Mouse (Mus musculus) cerebellum, adult (tissue): ENCODE measurements around the gene Cyb561d2.

Experiments used
- ATAC-seq: cut with Nextera tagmentation; 2 replicates; pipeline ENCODE4 v1.9.2; 2017; ENCODE audit warnings: mild to moderate bottlenecking, moderate library complexity, mixed read lengths; ENCODE audit not compliant: insufficient number of reproducible peaks, low FRiP score, low TSS enrichment

Cyb561d2 gene

DNA sequence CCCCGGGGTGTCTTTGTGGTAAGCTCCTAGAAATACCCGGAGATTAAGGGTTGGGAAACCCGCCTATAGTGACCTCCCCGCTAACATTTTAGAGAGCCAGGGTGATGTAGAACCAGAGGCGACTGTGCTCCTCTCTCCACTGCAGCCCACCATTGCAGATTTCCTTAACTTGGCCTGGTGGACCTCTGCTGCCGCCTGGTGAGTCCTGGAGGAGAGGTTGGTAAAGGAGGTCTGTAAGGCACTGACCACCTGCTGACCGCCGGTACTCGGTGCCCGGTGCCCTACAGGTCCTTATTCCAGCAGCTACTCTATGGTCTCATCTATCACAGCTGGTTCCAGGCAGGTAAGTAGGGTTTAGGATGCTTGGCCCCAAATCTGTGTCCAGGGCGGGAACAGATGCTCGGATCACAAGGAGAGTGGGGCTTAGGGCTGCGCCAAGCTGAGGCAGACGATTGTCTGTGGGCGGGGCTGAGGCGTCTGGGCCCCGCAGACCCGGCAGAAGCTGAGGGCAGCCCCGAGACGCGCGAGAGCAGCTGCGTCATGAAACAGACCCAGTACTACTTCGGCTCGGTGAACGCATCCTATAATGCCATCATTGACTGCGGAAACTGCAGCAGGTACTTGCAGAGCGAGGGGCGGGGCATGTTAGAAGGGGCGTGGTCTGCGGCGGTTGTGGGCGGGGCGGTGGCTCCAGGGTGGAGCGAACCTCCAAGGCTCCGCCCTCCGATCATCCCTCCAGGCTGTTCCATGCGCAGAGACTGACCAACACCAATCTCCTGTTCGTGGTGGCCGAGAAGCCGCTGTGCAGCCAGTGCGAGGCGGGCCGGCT lies 15.6 kb downstream of the Cyb561d2 start:
- no peak for ATAC-seq

DNA sequence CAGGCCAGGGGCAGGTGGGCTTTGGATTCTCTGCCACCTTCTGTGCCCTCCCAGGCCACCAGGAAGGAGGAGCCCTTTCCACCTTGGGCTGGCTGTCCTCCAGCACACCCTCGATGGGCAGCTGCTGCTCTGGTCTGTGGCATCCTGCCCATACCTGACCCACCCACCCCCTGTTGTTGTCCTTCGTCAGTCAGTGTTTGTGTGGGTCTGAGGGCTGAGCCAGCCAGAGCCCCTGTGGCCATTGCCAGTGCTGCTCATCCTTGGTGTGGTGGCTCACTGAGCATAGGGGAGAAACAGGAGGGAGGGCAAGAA lies 19.6 kb downstream of the Cyb561d2 start:
- no peak for ATAC-seq

DNA sequence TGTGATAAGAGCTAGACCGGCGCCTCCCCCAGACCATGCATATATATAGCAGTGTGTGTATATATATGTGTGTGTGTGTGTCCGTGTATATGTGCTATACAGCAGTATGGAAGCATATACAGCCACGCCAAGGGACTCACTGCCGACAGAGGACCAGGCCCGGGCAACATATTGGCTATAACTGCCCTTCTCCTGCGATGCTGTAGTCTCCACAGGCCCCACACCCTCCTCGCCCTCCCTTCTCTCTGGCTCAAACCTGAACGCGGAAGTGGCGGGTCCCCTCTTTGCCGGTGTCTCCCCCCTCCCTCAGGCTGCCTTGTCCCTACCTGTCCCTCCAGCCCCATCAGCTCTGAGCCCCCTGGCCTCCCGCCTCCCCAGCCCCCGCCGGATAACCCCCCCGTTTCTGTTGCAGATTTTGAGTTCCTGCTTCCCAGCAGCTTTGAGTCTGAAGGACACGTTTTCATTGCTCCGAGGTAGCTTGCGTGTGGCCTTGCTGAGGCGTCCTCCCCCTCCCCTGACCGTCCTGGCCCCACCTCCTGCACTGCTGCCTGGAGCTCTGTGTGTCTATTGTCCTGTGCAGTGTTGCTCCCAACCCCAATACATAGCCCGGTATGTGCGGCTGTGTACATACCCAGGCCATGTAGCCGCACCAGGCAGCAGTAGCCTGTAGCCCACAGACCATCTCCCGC lies 20.1 kb downstream of the Cyb561d2 start:
- no peak for ATAC-seq

DNA sequence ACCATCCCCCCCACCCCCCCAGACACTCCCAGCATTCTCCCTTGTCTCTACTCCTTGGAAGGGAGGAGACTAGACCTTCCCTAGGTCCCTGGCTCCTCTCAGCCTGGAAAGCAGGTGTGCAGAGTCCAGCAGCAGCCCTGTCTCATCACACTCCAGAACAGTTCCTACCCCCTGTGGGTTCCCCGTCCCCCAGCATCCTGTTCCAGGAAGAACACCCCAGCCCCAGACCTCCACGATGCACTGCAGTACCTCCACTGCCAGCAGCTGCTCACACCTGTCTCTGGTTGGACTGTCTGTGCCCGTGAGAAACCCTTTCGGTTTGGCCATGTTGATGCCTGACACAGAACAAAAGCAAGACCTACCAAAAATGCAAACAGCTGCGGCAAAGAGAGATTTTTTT lies 20.8 kb downstream of the Cyb561d2 start:
- ATAC-seq: no peak

DNA sequence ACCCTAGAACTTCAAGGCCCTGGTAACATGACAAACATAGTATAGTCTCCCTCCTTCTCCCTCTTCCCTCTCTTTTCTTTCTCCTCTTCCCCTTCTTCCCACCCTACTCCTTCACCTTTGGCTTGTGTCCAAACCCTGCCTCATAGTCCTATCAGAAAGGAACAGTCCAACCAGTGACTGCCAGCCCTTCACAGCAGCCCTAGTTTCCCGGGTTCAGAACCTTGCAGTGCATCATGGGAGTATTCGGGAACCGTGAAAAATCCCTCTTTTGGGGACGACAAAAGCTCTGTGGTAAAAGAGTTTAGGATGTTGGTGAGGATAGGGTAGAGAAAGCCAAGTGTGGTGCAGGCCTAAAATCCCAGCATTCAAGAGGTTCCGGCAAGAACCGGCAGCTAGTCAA lies 21.7 kb downstream of the Cyb561d2 start:
- ATAC-seq: no peak

DNA sequence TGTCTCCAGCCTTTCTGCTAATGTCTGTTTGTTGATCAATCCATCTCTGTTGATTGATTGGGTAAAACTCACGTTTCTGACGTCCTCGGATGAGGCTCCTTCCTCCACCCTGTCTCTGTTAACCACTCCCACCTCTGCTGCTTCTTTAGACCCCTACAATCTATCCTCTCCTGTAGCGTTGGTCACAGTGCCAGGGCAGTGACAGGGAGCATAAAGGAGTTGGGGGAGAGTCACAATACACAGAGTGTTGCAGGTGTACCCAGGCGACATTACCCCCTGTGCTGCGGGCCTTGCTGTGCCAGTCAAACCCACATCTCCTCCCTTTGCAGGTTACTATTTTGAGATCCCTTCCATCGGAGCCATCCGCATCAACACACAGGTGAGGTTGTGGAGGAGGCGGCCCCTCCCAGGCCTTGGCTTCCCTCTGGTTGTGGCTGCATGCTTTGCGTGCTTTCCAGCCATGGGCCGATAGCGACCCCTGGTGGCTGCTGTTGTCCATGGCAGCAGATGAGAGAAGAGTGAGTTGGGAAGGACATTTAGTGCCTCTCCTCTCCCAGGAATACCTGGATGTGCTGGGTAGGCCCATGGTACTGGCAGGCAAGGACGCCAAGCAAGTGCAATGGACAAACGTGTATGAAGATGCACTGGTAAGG lies 27.6 kb downstream of the Cyb561d2 start:
- peak; percentile 71 for ATAC-seq

DNA sequence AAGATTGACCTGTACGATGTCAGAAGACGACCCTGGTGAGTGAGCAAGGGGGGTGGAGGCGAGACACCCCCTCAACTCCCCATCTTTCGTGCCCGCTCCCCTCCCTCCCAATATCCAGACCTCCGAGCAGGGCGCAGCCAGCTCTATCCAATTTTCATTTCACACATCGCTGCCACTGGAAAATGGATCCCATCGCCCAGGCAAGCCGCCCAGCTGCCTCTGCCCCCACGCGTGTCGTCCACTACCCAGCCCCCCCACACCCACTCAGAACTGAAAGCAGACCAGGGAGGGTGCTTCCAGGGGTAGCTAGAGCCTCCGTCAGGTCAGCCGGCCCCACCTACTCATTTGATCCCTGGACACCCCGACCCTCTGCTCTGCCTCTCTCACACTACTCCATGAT lies 29.7 kb downstream of the Cyb561d2 start:
- no peak for ATAC-seq

DNA sequence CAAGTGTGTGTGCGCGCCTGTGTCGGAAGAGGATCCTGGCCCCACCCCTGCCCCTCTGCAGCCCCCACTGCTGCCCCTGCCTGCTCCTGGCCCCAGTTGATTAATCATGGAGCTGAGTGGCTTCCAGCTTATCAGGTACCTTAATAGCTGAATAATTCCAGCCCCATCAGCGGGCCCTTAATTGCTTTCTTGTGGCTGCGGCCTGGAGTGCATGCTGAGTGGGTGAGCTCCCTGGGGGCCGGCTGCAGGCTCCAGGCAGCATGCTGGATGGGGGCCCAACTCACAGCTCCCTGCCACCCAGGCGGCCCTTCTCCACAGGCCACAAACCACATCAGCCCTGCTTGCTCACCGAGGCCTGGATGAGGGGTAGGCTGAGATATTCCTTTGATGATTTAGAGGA lies 30.6 kb downstream of the Cyb561d2 start:
- ATAC-seq: no peak

DNA sequence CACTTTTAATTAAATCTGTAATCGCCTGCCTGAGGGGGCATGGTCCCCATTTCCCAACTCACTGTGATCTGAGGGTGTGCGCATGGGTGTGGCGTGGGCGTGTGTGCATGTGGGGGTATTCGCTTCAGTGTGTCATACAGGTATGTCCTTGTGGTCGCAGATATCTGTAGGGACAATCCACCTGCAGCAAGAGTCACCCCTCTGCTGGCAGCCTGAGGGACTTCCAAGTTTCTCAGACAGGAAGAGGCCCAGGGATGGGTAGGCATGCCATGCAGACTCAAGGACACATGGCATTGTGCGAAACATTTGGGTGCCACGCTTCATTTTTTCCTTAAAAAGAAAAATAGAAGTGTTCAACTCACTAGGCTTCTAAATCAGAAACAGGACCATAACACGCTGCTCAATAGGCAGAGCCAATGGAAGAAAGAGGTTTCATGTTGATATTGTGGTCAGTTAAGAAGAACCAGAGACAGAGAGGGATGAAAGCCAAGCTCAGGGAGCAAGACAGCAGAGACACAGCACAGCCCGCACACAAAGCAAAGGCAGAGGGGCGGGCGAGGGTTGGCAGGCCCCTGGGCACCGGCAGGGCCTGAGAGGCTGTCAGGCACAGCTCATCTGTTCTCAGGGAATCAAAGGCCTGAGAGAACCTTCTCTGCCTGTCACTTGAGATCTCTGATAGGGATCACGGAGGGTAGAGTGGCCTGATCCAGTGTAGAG lies 31.5 kb downstream of the Cyb561d2 start:
- no peak for ATAC-seq

DNA sequence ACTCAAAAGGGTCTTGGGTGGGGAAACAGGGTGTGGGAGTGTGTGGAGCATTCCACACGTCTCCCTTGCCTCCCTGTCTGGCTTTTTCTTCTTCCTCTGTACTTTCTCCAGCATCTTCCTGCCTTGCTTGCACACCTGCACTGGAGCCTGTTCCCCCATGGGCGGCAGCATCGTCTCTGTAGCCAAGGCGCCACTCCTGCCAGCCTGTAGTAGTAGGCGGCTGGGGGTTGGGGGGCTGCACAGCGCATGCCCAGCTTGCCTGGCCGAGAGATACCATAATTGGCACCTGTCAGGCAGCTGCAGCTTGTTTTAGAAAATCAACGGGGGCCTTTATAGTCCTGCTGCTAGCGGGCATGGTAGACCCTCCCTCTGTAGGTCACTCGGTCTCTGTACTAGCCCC lies 33.7 kb downstream of the Cyb561d2 start:
- ATAC-seq: no peak

DNA sequence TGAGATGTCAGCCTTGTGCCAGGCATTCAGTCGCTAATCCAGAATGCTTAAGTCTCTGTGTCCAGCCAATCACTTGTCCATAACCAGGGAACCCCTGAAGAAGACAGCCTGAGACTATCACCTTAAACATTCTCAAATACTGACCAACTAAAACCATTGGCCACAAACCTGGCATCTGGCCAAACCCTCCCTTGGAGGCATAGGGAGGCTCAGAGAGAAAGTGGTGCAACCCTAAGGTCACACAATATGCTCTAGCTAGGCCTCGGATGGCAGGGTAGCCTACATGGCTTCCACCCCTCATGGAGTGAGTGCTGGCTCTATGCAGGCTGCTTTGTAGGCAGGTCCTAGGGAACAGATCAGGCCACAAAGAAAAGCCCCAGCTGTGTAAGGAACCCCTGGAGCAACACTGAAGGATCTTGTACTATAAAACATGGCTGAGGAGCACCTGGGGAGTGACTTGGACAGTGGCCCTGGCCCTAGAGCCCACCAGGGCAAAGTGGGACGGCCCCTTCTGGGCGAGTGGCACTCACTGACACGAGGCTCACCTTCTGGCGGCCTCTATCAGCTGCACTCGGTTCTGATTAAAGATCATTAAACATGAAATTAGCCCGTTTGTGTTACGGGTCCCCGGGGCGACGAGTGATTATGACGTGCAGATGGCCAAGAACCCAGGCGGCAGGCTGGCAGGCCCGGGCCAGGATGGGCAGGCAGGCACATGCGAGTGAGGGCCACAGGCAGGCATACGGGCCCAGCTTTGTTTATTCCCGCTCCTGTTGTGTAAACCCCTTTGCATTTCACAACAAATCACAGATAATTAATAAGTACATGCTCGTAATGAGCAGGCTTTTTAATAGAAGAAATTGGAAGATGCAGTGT lies 37.1 kb downstream of the Cyb561d2 start:
- no peak for ATAC-seq

DNA sequence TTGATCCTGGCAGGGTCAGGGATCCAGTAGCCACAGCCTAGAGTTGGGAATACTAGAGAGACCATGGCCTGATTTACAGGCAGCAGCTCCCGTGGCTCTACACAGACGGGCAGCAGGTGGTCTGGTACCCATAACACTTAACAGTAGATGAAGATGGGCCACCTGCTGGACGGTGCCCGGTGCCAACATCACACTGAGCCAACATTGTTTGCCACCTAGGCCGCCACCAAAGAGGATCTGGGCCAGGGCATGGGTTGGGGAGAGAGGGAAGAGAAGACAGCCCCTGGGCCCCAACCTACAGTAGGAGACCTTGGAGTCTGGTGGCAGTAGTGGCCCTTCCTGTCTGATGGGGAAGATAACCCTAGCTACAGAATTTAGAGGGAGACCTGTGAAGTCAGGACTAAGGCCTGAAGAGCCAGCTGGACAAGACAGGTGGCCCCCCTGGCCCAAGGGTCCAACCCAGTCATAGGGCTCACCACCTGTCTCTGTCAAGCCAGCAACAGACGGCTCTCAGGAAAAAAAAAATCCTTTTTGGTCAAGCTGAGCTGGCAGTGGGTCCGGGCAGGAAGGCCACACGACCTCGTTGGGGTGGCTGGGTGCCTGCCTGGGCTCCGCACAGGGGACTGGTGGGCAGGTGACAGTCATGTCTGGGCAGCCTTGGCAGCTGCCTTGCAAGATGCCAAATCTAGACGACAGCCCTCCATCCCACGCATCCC lies 39.7 kb downstream of the Cyb561d2 start:
- peak; percentile 77 for ATAC-seq

DNA sequence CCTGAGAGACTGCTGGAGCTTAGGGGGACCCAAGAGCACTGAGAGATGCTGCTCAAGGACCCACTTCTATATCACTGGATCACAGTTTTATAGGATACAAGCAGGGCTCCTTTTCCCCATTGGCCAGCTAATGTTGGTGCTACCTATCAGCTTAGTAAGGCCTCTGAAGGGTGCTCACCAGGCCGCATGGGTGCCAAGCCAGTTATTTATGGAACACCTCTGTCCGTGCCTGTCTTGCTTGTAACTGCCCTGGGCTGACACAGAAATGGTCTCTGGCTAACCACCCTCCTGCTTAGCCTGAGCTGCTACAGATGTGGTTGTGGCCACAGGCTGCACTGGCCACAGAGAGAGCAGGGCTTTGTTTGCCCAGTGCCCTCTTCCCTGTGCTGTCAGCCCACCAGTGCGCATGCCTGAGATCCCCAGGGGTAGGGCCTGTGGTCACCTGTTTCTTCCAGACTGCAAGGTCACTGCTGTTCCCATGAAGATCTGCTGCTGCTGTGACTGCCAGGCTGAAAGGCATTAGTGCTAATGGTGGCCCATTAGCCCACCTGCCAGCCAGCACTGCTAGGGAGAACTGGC lies 41.2 kb downstream of the Cyb561d2 start:
- ATAC-seq: no peak

DNA sequence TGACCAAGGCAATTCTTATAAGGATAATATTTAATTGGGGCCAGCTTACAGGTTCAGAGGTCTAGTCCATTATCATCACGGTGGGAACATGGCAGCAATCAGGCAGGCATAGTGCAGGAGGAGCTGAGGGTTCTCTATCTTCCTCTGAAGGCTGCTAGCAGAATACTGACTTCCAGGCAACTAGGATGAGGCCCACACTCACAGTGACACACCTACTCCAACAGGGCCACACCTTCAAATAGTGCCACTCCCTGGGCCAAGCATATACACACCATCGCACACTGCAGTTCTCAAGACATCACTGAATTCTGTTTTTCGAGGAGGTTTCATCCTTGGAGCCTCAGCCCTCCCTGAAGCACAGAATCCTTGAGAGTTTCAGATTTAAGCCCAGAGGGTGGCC lies 45.6 kb downstream of the Cyb561d2 start:
- no peak for ATAC-seq

DNA sequence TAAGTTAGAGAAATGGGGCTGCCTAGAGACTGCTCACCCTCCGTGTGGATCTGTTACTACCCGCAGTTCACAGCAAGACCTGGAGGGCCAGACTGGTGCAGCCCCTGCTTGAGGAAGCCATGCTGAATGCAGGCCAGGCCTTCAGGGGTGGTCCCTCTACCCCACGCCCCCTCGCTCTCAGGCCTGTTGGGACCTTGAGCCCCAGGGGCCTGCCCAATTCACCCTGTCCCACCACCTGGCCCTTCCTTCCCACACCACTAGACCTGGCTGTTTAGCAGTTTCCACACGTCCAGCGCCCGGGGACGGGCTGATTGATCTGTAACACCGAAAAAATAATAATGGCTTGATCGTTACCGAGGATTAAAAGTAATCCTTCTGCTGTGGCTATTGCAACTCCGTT lies 47.8 kb downstream of the Cyb561d2 start:
- ATAC-seq: no peak

DNA sequence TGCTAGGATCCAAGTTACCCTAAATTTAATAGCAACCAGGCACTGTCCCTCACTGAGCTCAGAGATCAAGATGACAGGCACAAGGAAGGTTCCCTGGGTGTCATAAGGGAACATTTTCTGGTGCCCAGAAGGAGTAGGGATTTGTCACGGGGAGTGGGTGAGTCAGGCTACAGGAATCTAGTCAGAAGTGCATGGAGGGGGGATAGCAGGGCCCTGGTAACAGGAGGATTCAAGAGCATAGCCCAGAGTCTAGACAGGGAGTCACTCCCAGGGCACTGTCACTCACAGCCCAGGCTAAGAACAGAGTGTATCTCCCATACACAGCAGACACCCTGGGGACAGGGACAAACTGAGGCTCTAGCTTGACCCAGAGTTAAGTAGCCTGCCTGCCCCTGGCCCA lies 48.5 kb downstream of the Cyb561d2 start:
- no peak for ATAC-seq

DNA sequence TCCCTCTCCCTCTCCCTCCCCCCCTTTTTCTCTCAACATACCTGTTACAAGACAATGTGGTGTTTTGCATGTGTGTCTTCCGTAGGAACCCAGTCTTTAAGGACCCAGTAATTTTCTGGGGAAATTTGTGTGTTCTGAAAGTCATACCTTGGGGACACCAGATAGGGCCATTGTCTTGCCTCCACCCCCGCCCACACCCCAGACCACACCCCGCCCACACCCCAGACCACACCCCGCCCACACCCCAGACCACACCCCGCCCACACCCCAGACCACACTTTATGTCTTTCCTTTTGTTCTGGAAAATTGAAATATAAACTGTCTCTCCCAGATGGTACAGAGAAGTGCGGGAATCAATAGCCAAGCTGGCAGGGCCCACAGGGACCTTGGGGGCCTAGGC lies 51.4 kb downstream of the Cyb561d2 start:
- ATAC-seq: no peak

DNA sequence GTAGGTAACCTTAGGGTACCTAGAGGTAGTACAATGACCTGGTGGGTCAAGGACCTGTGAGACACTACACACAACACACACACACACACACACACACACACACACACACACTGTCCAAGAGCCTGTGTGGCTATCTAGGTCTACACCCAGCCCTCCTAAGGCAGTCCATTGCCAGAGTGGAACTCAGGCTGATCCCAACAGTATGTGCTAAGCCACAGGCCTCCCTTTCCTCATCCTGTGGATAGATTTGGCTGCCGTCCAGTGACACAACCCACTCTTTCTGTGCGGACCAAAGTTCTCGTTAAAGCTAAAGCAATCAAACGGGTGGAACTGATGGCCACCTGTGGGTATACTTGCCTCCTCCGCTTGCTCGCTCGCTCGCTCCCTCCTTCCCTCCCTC lies 51.8 kb downstream of the Cyb561d2 start:
- ATAC-seq: no peak
